Mouse (Mus musculus) cortical plate, adult 2 months (tissue): ENCODE measurements at regions not wholly inside any gene's neighbourhood (a gene's known extent, or its start where the extent isn't known, plus 50 kb on each side); places are given as distances from the start of the nearest gene placed in this dataset.

Experiments used
- CTCF ChIP-seq: fragments of 200-500 bp; IDR thresholded peaks from 2 replicates; pipeline ENCODE4 v1.5.1; 2011; ENCODE audit warnings: mild to moderate bottlenecking, control low read depth, low read length; ENCODE audit not compliant: insufficient read depth; ENCODE audit errors: extremely low read depth
- POLR2A ChIP-seq: fragments of 200-500 bp; IDR thresholded peaks from 2 replicates; pipeline ENCODE4 v1.6.1; 2011; ENCODE audit warnings: mild to moderate bottlenecking, low read length, control low read depth; ENCODE audit not compliant: insufficient read depth; ENCODE audit errors: extremely low read depth

DNA sequence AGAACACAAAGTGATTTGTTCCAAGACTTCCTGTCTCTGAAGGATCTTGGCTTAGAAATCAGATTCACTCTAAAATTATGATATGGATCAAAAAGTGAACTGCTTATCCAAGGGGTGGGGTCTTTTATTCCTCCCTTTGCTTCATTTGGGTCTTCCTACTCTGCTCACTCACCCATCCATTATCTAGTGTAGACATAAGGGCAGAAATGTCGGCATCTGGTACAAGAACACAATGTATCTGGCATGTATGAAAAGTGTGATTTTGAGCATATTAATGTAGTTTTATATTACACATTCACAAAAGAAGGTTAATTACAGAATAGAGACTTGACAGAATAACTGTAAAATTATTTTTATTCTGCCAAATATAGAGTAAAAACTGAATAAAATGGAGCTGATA, 181.5 kb upstream of the Gm11096 start:
- no peak for TF ChIP-seq CTCF
- TF ChIP-seq POLR2A, result no peak
